Mouse (Mus musculus) cerebellum, adult 11 months (tissue): ENCODE data around the gene Ube2h.
"Not testable (repeated sequence)": the region's sequence is repeated elsewhere in the genome, so short reads cannot be mapped to it uniquely, and the experiment has no call there.

Experiments
- DNase-seq: peaks from one replicate; pipeline ENCODE4 v3.0.0; 2022

The Ube2h gene

DNA sequence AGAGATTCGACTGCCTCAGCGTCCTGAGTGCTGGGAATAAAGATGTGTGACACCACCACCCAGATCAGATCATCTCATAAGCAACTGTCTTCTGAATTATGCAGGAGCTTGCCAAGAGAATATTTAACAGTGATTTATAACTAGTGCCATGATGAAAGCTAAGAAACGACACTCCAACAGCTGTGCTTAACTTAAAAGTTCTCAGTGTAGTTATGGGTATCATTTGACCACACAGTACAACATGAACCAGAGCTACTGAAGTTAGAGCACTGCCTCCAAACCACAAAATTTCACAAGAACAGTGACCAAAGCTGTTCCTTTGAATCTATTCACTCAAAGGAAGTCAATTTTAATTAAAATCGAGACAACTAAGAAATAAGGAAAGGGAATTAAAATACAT lies 61.4 kb downstream of the Ube2h start:
- DNase-seq: no peak

DNA sequence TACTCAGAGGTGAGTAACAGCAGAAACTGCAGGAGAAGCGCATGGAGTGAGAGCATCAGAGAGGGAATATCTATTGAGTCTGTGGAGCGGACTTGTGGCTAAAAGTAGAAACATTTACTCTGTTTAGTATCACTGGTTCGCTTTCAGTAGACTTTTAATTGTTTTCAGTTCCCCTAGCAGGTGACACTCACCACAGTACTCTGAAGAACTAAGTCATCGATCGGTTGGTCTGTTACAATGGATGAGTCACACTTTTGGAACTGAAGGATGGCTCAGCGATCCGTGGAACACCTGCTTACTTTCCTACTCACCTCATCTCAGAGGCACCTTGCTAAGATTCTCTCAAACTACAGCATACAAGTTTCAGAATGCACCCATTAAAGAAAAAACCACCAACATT lies 64.2 kb downstream of the Ube2h start:
- DNase-seq: no peak

DNA sequence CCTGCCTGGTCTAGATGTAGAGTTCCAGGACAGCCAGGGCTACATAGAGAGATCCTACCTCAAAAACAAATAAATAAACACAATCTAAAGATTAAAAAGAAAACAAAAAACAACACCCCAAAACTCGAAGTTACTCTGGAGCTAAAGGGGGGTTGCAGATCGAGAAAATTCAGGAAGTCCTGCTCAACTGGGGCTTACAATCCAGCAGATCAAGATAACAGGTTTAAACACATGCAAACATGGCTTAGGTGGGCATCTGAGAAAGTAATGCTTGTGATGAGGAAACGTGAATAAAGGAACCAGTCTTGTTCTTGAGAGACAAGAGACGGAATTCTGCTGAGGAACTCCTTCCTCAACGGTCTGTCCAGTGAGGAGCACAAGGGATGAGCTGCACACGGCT lies 65.1 kb downstream of the Ube2h start:
- no peak for DNase-seq

DNA sequence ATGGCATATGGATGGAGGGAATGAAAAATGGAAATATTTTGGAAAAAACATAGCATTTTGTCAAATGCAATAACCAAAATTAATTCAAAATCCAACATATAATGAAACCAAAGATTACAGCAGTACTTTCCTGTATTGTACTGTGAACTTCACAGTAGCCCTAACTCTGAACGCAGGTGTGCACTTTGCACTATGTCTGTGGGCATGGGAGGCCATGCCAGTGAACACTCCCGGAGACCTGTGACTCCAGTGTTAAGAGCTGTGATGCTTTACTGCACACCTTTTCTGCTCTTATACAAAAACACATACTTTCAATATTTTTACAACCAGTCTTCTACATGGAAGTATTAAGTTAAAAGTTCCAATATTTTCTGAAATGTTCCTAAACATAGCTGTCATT lies 66.3 kb downstream of the Ube2h start:
- DNase-seq: no peak

DNA sequence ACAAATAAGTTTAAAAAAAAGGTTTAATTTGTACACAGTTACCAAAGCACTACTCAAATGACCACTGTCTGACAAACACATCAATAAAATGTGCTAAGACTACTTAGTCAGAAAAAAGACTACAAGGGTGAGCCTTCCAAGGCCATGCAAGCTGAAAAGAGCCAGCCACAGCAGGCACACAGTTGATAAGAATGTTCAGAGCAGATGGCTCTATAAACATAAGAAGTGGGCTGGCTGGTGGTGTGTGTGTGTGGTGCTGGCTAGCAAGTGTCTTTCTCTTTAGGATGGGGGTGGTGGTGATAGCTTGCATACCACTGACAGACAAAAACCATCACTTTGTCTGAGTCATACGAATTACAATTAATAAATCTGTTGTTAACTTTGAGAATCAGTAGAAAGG lies 67.8 kb downstream of the Ube2h start:
- DNase-seq: no peak

DNA sequence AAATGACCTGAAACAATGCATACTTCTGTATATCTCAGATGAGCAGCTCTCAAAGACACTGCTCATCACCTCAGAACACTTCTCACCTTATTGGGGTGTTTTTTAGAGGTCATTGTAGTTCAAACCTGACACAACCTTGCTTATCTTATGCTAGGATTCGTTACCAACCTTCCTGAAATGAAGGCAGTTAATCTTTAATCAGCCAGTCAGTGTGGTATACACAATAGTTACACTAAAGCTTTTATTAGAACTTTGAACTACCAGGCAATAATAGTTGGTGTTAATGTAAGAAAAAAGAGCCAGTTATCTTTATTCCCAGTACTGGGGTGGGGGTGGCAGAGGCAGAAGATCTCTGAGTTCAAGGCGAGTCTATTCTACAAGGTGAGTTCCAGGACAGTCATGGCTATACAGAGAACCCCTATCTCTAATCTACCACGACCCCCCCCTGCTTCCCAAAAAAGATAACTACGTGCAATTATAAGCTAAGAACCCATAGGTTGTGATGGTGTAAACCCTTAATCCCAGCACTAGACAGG lies 72.5 kb downstream of the Ube2h start:
- no peak for DNase-seq

DNA sequence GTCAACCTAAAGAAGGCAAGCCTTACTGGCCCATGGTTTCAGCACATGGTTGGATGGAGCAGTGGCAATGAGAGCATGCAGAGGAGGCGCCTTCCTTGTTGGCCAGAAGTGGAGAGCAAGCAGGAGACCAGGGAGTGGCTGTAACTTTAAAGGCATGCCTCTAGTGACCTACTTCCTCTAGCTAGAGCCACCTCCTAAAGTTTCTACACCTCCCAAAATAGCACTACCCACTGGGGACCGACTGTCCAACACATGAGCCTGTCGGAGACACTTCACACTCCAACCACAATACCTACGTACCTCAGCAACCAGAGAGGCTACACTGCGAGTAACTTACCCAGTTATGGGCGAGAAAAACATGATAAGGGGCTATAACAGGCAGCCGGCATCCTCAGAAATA lies 74.1 kb downstream of the Ube2h start:
- no peak for DNase-seq

DNA sequence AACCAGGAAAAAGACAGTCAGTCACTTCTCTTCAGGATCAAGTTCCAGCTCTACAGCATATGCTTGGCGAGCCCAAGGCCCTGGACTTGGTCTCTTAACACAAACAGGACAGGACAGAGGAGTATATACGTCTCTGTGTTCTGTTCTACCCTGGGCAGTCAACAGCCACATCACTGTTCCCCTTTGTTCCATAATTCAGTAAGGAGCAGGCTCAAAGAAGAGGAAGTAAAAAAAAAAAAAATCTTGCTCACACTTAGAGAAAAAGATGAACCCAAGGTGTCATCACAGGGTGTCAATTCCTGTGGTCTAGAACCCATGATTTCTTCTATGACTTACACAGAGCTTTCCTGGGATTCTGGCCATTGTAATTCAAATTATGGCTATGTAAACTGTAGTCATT lies 75.4 kb downstream of the Ube2h start:
- DNase-seq: no peak

DNA sequence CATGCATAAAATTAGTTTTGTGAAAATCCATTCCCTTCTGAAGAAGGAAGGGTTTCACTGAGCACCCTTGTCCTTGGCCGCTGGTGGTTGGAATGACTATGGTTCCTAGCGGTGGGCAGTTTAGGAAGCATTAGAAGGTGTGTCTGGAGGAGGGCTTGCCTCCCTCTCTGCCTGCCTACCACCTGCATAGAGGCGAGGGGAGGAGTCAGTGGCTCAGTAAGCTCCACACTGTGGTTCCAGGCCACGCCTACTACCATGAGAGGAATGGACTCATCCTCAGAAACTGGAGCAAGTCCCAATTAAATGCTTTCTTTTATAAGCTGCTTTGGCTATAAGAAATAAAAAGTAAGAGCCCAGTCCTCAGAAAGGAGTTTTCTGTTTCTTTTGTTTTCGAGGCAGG lies 76.0 kb downstream of the Ube2h start:
- DNase-seq: no peak

DNA sequence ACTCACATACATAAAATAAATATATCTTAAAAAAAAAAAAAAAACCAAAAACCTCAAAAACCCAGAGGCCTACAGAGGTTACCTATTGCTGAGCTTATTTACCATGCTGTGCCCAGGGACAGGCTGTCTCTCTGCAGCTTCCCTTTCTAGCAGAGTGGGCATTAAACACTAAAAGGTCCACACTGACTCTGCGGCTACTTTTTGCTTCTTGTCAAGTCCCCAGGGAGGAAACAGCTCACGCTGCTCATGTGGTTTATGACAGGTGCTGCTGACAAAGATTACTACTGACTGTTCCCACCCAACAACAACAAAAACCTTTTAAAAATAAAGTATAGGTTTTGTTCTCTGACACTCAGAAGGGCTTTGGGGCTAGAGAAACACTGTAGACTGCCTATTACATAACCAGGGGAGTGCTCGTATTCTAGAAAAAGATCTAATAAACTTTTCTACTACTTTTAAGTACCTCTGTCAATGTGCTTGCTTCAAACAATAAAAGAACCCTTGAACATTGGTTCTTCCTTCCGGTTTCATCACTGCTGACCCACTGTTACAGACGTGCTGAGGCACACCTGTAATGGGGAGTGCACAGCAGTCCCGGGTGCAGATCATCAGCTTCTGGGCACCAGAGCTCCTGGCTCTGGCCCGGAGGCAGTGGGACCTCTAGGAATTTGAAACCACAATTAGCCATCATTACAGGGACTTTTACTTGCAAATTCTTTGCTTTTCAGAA lies 77.2 kb downstream of the Ube2h start:
- no peak for DNase-seq

DNA sequence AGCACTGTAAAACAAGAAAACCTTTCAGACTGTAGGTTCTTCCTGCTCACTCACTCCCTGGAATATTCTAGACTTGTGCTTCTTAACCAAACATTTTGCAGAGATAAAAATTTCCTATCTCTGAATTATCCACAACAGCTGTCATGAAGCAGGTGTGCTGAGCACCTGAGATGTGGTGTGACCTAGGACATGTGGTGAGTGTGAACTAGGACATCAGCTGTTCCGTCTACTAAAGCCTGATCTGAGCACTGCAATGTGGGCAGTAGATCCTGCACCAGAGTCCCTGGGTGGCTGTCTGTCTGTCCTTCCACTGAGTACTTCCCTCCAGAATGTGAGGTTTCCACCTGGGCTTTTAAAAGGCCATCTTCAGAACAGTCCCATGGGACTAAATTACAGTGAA lies 79.6 kb downstream of the Ube2h start:
- no peak for DNase-seq

DNA sequence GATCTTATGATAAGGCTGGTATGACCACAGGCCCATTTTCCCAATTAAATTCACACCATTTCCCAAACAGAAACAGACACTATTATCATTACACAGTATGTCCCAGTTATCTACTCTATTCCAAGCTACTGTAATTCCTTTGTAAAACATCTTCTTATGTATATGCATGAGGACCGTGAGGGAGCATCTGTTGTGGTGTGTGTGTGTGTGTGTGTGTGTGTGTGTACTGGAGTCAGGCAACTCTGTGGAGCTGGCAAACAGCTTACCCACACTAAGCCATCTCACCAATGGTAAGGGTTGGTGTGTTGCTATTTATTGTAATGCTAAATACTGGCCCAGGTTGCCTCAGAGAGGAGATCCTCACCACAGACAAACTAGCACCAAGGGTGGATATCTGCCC lies 82.0 kb downstream of the Ube2h start:
- DNase-seq: no peak

DNA sequence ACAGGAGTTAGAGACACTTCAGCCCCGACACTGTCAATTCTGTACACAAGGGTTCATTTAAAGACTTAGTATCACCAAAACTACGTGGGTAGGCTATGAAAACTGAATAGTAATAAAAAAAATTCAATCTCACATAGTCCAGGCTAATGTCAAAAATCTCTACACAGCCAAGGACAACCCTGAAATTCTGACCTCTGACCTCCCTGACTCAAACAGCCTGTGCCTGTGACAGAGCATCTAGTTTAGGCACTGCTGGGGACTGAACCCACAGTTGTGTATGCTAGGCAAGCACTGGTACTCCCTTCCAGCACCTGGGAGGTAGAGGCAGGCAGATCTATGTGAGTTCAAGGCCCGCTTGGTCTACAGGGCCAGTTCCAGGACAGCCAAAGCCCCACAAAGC lies 86.8 kb downstream of the Ube2h start:
- DNase-seq: no peak

DNA sequence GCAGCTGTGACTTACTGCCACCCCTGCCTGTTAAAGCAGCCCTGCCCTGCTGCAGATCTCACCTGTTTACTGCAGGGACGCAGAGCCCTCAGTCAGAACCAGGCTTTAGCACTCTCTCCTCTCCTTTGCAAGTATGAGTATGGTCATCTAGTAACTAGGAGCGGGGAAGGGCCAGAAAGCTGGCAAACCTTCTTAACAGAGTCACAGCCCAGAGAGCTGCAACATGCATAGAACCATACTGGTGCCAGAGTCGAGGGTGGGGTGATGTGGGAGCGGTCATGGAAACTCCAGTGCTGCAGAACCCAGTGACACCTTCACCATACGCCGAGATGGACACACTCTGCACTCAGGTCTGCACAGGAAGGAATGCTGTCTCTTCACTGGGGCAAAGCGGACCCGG lies 91.9 kb downstream of the Ube2h start:
- DNase-seq: no peak

DNA sequence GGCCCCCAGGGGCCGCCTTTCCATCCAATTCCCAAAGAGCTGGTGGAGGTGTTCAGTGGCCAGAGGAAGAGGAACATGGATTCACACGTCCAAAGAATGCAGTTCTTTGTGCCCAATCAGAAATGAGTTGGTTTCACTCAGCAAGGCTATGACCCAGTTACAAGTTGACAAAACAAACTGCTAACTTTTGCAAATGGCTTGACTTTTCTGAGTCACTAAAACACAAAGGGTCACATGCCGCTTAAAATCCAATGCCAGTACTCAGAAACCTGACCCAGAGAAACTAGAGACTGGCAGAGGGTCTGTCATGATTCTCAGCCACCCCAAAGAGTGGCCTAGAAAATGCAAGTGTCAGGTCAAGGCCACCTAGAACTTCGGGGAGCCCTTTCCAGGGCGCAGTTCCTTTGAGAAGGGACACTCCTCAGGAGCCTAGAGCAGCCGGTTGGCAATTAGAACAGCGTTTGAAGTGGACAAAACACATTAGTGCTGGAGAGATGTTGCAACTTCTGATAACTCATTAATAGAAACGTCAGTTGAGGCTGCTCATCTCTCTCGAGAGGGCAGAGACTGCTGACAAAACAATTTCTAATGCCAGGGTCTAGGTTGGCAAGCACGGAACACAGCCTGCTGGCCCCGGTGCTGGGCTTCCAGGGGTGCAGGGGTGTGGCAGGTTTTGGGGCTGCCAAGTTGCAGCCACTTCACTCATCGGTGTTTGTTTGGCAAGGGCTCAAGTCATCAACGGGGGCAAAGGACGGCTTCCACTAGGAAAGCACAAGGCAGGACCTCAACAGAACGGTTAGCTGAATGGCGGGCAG lies 92.5 kb downstream of the Ube2h start:
- DNase-seq: no peak

DNA sequence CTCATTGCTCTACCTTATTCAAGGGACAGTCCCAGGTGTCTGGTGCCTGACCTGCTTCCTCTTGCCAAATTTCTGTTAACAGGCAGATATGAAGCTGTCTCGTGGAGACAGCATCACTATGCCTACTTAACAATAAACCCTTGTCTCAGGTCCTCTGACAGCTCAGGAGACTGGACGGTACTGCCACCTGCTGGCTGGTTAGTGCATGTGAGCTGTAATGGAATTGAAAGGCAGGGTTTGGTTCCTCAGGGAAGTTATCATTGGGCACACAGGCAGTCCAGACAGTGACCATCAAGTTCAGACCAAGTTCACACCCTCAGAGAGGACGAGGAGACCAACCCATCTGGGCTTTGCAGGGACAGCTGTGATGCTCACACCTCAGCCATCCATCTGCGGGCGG lies 93.6 kb downstream of the Ube2h start:
- peak; percentile 61 for DNase-seq

DNA sequence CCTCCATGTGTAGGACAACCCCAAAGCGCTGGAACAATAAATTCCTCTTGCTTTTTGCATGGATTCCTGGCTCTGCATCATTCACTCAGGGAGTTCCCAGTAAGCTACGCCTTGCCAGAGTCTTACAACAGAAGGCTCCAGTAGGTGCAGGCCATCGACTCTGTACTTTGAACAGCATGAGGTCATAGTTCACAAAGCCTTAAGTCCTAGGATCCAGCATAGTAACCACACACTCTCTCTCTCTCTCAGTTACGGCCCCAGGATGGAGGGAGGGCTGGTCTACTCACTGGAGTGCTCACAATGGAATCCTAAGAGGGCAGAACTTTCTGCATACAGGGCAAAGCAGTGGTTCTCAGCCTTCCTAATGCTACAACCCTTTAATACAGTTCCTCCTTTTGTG lies 95.5 kb downstream of the Ube2h start:
- DNase-seq: no peak

DNA sequence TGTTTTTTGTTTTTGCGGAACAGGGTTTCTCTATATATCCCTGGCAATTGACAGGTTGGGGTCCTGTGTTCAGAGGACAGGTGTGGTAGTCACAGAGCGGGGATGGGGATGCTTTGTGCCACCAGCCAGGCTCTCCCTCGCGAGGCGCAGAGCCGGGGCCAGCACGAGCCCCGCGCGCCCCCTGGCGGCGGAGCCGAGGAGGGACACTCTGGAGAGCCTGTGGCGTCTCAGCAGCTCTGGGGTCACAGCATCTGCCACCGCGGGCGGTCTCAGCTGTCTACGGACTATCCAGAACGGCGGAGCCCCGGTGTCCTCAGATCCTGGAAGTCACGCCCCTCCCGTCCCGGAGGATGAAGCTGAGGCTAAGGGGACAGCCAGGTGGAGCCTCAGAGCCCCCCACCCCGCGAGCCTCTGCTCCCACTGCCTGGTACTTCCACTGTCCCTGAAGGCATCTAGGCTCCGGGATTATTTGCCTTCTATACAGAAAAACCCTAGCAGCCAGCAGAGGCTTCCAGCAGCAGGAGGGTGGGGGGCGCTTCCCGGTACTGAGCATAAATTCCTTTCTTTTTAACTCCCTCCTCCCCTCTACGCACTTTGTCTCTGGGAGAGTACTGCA lies 98.6 kb downstream of the Ube2h start:
- DNase-seq: peak; percentile 60

DNA sequence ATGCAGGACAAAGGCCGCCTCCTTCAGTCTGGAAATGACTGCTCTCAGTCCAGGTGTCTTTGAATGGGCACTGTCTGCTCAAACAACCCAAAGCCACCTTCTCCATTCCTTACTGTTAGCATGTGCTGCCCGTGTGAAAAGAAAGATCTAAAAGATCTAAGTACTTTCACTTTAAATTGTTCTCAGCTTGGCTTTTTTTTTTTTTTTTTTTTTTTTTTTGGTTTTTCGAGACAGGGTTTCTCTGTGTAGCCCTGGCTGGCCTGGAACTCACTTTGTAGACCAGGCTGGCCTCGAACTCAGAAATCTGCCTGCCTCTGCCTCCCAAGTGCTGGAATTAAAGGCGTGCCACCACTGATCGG lies 99.2 kb downstream of the Ube2h start:
- not testable (repeated sequence) for DNase-seq

DNA sequence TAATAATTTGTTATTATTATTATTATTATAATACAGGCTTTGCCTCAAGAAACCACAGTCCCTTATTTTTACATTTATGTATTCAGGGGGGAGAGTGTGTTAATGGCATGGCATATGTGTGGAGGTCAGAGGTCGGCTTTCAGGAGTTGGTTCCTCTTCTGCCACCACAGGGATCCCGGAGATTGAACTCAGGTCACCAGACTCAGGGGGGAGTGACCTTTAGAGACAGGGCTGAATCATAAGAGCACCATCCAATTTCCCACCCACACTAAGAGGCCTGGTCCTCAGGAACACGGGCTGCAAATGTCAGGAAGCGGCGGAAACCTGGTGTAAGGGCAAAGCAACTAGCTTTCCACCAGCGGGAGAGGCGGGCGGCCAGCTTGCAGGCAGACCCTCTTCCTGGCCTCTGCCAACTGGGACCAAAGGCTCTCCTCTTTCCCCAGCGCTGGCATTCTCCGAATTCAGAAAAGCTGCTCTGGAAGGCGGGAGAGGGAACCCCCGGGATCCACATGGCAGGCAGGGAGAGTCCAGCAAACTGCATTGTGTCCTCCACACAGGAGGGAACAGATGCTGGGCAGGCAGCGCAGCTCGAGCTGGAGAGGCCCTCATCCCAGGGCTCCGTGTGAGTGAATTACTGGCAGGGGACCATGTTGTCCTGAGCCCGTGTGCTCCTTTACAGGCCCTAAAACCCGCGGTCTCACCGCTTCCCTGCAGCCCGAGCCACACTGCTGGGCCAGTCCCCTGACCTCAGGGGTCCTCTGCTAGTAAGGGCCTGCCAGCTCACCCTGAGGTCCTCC lies 99.8 kb downstream of the Ube2h start:
- DNase-seq: no peak

DNA sequence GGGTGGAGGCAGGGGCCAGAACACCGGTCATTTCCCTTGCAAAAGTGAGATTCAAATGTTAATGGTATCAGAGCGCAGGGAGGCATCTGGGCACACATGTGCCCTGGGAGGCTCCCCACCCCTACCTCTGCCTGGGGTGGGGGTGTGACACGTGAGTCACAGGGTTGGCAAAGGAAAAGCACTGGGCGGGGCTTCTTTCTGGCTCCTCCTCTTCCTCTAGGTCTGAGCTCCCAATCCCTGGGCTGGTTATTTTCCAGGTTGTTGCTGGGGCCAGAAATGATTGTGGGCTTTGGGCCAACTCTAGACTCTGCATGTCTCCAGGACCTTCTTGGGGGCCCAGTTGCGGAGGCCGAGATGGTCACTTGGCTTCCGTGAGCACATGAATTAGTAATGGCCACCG lies 108.2 kb downstream of the Ube2h start:
- DNase-seq: no peak

DNA sequence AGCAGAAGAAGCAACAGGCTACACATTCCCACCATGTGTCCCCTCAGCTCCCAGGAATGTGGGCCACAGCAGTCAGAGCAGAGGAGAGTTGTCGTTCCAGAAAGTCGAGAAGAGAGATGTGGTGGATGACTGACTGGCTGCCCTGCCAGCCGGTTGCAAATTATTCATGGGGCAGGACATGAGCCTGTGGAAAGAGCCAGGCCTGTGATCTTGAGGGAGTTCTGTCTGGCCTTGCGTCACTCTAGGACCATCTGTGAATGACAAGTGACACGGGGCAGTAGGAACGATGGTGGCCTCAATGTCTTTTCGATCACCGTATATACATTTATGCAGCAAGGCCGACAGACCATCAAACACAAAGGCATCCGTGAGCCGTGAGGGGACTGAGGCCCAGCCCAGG lies 108.7 kb downstream of the Ube2h start:
- DNase-seq: no peak

DNA sequence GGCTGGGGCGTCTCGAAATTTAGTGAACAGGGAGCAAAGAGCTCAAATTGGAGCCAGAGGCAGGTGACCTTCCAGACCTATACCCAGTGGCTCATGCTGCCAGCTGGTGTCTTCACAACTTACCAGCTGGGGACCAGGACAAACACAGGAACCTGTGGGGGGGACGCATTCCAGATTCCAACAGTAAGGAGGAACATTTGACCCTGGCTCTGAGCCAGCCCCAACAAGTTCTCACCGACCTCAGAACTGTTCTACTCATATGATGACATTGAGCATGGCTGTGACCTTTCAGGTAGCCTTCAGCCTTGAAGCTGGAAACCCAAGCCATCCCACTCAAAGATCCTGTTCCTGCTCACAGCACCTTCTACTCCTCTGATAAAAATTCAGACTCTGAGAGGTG lies 120.7 kb downstream of the Ube2h start:
- no peak for DNase-seq
